Mouse (Mus musculus): Measurements from ENCODE around the gene Irf3. TPM values are rescaled to one million over a fixed set of nuclear protein-coding genes. Genes with fewer than 3 reads are reported as not detected.

The Irf3 gene
- polyA plus RNA-seq, 1 experiment, result 87.0 TPM

DNA sequence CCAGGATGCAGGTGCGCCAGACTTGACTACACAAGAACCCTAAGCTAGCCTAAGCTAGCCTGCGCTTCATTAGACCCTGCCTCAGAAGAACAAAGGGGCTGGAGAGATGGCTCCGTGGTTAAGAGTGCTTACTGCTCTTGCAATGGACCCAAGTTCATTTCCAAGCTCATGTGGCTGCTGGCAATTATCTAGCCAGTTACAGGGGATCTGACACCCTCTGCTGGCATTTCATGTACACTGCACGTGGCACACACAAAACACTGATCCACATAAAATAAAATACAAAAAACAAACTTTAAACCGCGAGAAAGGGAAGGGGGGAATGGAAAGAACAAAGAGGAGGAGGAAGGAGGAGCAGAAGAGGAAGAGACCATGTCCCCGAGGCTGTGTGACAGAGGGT is 39.2 kb upstream of the Irf3 start:
- Histone ChIP-seq H3K36me3 (replicated peaks; ENCODE audit: low read length) (no peaks in the 10 kb centered on the region), H3K4me3 (replicated peaks) (no peak overlapping the region), H3K27me3 (replicated peaks) (peaks cover 55% of the 10 kb centered on the region), H3K9me3 (no peaks in the 10 kb centered on the region), H3K4me1 (peaks cover 45% of the 10 kb centered on the region)
- TF ChIP-seq GATA1 (IDR thresholded peaks at IDR 0.05; ENCODE audit: borderline replicate concordance, low read length), result no peak
- no peak for TF ChIP-seq FLI1 (IDR thresholded peaks at IDR 0.05; ENCODE audit: low read length)

DNA sequence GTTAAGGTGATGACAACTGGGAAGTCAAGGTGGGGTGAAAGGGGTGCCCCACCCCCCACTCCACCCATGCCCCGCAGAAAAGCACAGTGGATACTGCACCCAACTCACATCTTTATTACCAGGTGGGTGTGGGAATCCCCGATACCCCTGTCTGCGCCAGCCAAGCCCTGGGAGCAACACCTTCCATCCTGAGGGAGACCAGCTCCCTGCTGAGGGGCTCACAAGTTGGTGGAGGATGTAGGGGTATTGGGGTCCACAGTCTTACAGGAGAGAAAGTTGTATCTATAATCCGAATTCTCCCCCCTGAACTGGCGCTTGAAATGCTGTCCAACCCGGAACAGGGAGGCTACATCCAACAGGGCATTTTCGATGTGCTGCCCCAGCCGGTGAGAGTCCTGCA is 38.2 kb upstream of the Irf3 start:
- H3K9me3 ChIP-seq, result no peaks in the 10 kb centered on the region
- no peak for TF ChIP-seq FLI1 (IDR thresholded peaks at IDR 0.05; ENCODE audit: low read length)
- no peak overlapping the region for H3K4me3 ChIP-seq (replicated peaks)
- peaks cover 52% of the 10 kb centered on the region for H3K27me3 ChIP-seq (replicated peaks)
- no peaks in the 10 kb centered on the region for H3K36me3 ChIP-seq (replicated peaks; ENCODE audit: low read length)
- peaks cover 45% of the 10 kb centered on the region for H3K4me1 ChIP-seq

DNA sequence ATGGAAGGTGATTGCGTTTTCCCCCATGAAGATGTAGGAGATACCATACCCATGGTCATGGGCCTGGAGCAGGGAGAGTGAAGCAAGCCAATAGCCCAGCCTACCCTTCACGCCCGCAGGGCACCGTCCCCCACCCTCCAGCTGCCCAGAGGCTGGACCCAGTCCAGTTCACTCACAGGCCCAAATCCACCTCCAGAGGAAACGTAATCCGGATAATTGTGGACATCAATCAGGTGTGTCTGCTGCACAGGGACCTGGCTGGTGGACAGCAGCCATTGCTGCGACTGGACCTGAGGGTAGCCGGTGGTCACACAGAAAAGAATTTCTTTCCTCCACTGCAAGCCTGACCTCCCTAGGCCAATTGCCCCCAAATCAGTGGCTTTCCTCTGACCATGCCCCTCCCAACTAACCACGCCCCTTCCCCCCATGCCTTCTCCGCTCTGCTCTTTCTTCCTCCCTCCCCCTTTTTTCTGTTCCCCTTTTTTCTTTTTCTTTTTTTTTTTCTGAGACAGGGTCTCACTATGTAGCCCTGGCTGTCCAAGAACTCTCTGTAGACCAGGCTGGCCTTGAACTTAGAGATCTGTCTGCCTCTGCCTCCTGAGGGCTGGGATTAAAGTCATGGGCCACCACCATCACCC is 37.5 kb upstream of the Irf3 start:
- peaks cover 45% of the 10 kb centered on the region for H3K4me1 ChIP-seq
- peaks cover 51% of the 10 kb centered on the region for H3K27me3 ChIP-seq (replicated peaks)
- H3K4me3 ChIP-seq (replicated peaks), result no peak overlapping the region
- H3K36me3 ChIP-seq (replicated peaks; ENCODE audit: low read length), result no peaks in the 10 kb centered on the region
- no peaks in the 10 kb centered on the region for H3K9me3 ChIP-seq
- TF ChIP-seq GATA1 (IDR thresholded peaks at IDR 0.05; ENCODE audit: borderline replicate concordance, low read length) (no peak), FLI1 (IDR thresholded peaks at IDR 0.05; ENCODE audit: low read length) (no peak)

DNA sequence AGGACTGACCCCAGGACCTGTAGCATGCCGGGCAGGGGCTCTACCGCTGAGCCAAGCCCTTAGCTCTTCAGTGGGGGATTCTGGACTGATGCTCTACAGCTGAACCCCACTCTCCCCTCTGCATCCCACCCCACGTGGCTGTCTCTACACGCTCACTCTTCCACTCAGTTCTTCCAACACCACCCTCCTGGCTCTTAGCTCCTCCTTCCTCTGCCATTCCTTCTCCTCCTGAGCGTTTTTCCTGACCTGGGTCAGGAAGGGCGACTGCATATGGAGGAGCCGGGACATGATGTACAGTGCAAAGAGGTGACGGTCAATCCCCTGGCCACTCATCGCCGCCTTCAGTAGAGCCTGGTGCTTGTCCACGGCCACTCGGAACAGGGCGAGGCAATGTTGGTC is 36.9 kb upstream of the Irf3 start:
- H3K4me3 ChIP-seq (replicated peaks), result no peak overlapping the region
- no peaks in the 10 kb centered on the region for H3K9me3 ChIP-seq
- H3K4me1 ChIP-seq, result peaks cover 45% of the 10 kb centered on the region
- no peaks in the 10 kb centered on the region for H3K36me3 ChIP-seq (replicated peaks; ENCODE audit: low read length)
- TF ChIP-seq GATA1 (IDR thresholded peaks at IDR 0.05; ENCODE audit: borderline replicate concordance, low read length), result no peak
- H3K27me3 ChIP-seq (replicated peaks), result peaks cover 52% of the 10 kb centered on the region

DNA sequence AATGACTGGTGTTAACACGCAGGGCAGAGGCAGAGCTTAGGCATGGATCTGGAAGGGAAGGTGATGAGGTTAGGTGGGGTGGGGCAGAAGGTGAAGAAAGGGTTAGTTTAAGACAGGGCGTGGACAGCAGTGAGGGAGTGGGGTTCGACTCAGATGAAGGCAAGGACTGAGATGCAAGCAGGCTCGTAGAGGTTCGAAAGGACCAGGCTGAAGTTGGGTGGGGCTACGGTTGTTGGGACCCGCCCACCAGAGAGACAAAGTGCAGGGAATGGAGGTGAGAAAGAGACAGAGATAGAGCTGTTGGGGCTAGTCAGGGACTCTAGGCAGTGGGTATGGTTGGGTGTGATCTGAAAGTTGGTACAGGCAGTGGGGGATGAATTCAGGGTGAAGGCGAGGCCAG is 35.1 kb upstream of the Irf3 start:
- peaks cover 46% of the 10 kb centered on the region for H3K4me1 ChIP-seq
- no peaks in the 10 kb centered on the region for H3K9me3 ChIP-seq
- no peaks in the 10 kb centered on the region for H3K36me3 ChIP-seq (replicated peaks; ENCODE audit: low read length)
- peaks cover 63% of the 10 kb centered on the region for H3K27me3 ChIP-seq (replicated peaks)
- TF ChIP-seq FLI1 (IDR thresholded peaks at IDR 0.05; ENCODE audit: low read length) (no peak), GATA1 (IDR thresholded peaks at IDR 0.05; ENCODE audit: borderline replicate concordance, low read length) (no peak)
- H3K4me3 ChIP-seq (replicated peaks), result peak overlapping the region; percentile 79

DNA sequence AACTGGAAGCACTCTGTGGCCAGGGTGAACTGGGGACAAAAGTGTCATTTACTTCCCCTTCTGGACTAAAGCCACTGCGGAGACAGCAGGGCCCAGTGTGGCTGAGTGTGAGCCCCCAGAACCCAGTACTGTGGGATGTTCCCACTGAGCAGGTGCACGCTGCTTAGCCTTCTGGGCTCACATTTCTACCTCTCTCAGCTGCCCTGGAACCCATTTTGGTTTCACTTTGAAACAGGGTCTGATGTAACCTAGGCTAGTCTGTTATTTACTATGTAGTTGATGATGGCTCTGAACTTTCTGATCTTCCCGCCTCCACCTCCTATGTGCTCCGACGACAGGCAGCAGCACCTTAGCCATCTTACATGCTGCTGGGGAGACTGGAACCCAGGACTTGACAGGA is 34.6 kb upstream of the Irf3 start:
- H3K36me3 ChIP-seq (replicated peaks; ENCODE audit: low read length), result no peaks in the 10 kb centered on the region
- H3K27me3 ChIP-seq (replicated peaks), result peaks cover 59% of the 10 kb centered on the region
- H3K4me1 ChIP-seq, result peaks cover 42% of the 10 kb centered on the region
- TF ChIP-seq FLI1 (IDR thresholded peaks at IDR 0.05; ENCODE audit: low read length), result no peak
- no peak for TF ChIP-seq GATA1 (IDR thresholded peaks at IDR 0.05; ENCODE audit: borderline replicate concordance, low read length)
- H3K9me3 ChIP-seq, result no peaks in the 10 kb centered on the region
- peak overlapping the region; percentile 79 for H3K4me3 ChIP-seq (replicated peaks)

DNA sequence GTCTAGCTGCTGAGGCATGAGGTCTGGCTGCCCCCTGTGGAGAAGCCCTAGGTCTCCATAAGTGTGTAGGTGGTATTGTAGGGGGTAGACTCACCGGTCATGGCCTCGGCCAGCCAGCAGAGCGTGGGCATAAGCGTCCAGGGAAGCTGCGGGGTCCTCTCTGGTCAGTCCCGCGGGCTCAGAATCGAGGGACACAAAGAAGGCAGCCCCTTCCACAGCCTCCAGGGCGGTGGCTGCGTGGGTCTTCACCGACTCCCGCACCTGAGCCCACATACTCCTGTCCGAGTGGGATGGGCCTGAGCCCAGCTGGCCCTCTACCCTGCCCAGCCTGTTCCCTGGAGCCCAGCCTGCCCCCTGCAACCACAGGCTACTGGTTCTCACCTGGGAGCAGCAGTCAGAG is 32.5 kb upstream of the Irf3 start:
- H3K27me3 ChIP-seq (replicated peaks), result peaks cover 53% of the 10 kb centered on the region
- H3K4me3 ChIP-seq (replicated peaks), result no peak overlapping the region
- no peak for TF ChIP-seq FLI1 (IDR thresholded peaks at IDR 0.05; ENCODE audit: low read length)
- no peak for TF ChIP-seq GATA1 (IDR thresholded peaks at IDR 0.05; ENCODE audit: borderline replicate concordance, low read length)
- H3K9me3 ChIP-seq, result no peaks in the 10 kb centered on the region
- peaks cover 38% of the 10 kb centered on the region for H3K4me1 ChIP-seq
- H3K36me3 ChIP-seq (replicated peaks; ENCODE audit: low read length), result no peaks in the 10 kb centered on the region

DNA sequence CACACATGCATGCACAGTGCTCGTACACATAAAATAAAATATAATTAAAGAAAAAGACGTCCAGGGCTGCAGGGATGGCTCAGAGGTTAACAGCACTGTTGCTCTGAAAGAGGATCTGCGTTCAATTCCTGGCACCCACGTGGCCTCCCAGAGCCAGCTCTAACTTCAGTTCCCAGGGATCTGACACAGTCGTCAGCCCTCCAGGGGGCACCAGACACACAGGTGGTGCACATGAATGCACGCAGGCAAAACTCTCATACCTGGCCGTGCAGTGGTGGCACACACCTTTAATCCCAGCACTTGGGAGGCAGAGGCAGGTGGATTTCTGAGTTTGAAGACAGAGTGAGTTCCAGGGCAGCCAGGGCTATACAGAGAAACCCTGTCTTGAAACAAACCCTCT is 31.5 kb upstream of the Irf3 start:
- peaks cover 54% of the 10 kb centered on the region for H3K27me3 ChIP-seq (replicated peaks)
- TF ChIP-seq GATA1 (IDR thresholded peaks at IDR 0.05; ENCODE audit: borderline replicate concordance, low read length), result no peak
- no peak for TF ChIP-seq FLI1 (IDR thresholded peaks at IDR 0.05; ENCODE audit: low read length)
- H3K4me3 ChIP-seq (replicated peaks), result no peak overlapping the region
- no peaks in the 10 kb centered on the region for H3K9me3 ChIP-seq
- no peaks in the 10 kb centered on the region for H3K36me3 ChIP-seq (replicated peaks; ENCODE audit: low read length)
- peaks cover 41% of the 10 kb centered on the region for H3K4me1 ChIP-seq

DNA sequence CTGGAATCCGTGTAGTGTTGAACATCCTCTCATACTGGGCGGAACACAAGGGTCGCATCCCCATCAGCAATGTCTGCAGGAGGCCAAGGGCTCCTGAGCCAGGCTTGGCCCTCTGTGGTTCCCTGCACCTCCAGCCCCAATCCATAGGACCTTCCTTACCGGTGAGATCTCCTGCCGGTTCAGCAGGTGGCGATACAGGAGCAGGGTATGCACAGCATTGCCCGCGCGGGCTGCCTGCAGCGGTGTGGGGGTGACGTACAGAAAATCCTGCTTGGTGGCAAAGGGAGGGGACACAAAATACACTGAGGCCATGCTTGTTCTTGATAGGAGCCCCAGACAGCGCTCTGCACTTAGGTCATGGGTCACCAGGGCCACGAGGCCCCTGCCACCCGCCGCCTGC is 30.8 kb upstream of the Irf3 start:
- Histone ChIP-seq H3K9me3 (no peaks in the 10 kb centered on the region), H3K36me3 (replicated peaks; ENCODE audit: low read length) (no peaks in the 10 kb centered on the region), H3K4me3 (replicated peaks) (no peak overlapping the region), H3K27me3 (replicated peaks) (peaks cover 54% of the 10 kb centered on the region), H3K4me1 (peaks cover 41% of the 10 kb centered on the region)
- TF ChIP-seq GATA1 (IDR thresholded peaks at IDR 0.05; ENCODE audit: borderline replicate concordance, low read length) (no peak), FLI1 (IDR thresholded peaks at IDR 0.05; ENCODE audit: low read length) (no peak)

DNA sequence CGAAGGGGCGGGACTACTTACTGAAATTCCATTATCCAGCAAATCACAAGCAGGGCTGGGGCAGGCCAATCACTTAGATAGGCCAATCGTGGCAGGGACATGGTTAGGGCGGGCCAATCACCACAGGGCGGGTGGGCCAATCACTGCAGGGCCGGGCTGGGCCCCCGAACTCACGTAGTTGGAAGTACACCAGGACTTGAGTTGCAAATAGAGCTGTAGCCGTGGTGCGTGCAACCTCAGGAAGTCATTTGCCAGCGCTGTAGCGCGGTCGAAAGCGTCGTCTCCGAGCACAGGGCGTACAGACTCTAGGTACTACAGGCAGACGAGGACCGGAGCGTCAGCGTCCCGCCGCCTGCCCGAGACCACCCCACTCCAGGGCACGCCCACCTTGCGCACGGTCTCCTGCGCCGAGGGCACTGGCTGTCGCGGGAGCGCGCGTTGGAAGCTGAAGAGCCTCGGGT is 27.2 kb upstream of the Irf3 start:
- Histone ChIP-seq H3K27me3 (replicated peaks) (peaks cover 46% of the 10 kb centered on the region), H3K36me3 (replicated peaks; ENCODE audit: low read length) (peaks cover 4% of the 10 kb centered on the region), H3K9me3 (no peaks in the 10 kb centered on the region), H3K4me3 (replicated peaks) (peak overlapping the region; percentile 93), H3K4me1 (peaks cover 48% of the 10 kb centered on the region)
- TF ChIP-seq FLI1 (IDR thresholded peaks at IDR 0.05; ENCODE audit: low read length), result no peak
- no peak for TF ChIP-seq GATA1 (IDR thresholded peaks at IDR 0.05; ENCODE audit: borderline replicate concordance, low read length)

DNA sequence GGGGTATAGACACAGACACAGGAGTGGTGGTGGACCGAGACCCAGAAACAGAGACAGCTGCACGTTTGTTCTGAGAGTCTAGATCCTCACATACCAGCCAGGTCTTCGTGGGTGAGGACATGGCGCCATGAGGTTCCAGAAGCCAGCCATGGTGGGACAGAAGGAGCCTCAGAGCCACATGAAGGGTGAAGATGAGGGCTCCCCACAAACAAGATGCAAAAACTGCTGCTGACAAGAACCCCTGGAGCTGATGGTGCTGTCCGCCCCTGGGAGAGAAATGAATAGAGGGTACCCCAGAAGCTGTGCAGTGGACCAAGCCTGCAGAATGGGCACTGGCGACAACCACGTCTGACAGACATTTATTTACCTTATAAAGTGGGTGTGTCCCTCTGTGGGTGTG is 26.3 kb upstream of the Irf3 start:
- H3K4me3 ChIP-seq (replicated peaks), result peak overlapping the region; percentile 93
- no peak for TF ChIP-seq FLI1 (IDR thresholded peaks at IDR 0.05; ENCODE audit: low read length)
- no peak for TF ChIP-seq GATA1 (IDR thresholded peaks at IDR 0.05; ENCODE audit: borderline replicate concordance, low read length)
- peaks cover 48% of the 10 kb centered on the region for H3K4me1 ChIP-seq
- no peaks in the 10 kb centered on the region for H3K9me3 ChIP-seq
- H3K36me3 ChIP-seq (replicated peaks; ENCODE audit: low read length), result peaks cover 11% of the 10 kb centered on the region
- peaks cover 40% of the 10 kb centered on the region for H3K27me3 ChIP-seq (replicated peaks)
